Mouse (Mus musculus) neural tube, embryonic 15.5 days (tissue): ENCODE measurements around the gene Tcte3. TPM values are rescaled to one million over a fixed set of nuclear protein-coding genes. Genes with fewer than 3 reads are reported as not detected.
"Not testable (repeated sequence)": the region's sequence is repeated elsewhere in the genome, so short reads cannot be mapped to it uniquely, and the experiment has no call there.

ENCODE experiments used
- ATAC-seq: fragments of 200-750 bp; cut with Nextera tagmentation; 2 replicates; pipeline ENCODE4 v1.8.0; 2017; ENCODE audit warnings: mild to moderate bottlenecking, moderate TSS enrichment, moderate library complexity; ENCODE audit not compliant: low FRiP score
- H3K27ac ChIP-seq: fragments of 300-500 bp; sonication (generic); replicated peaks from 2 replicates; pipeline ENCODE4 v1.5.1; 2015; ENCODE audit warnings: mild to moderate bottlenecking, inconsistent platforms
- H3K27me3 ChIP-seq: fragments of 300-500 bp; sonication (generic); replicated peaks from 2 replicates; pipeline ENCODE4 v1.6.1; 2015; ENCODE audit warnings: inconsistent platforms
- H3K36me3 ChIP-seq: fragments of 300-500 bp; sonication (generic); 2 replicates; pipeline ENCODE4 v1.6.1; 2015; ENCODE audit warnings: inconsistent platforms
- H3K4me1 ChIP-seq: fragments of 300-500 bp; sonication (generic); 2 replicates; pipeline ENCODE4 v1.6.1; 2015; ENCODE audit warnings: inconsistent platforms
- H3K4me2 ChIP-seq: fragments of 300-500 bp; sonication (generic); 2 replicates; pipeline ENCODE4 v1.6.1; 2015; ENCODE audit warnings: inconsistent platforms, mild to moderate bottlenecking, moderate library complexity
- H3K4me3 ChIP-seq: fragments of 300-500 bp; sonication (generic); replicated peaks from 2 replicates; pipeline ENCODE4 v1.5.1; 2015; ENCODE audit warnings: mild to moderate bottlenecking, inconsistent platforms
- H3K9ac ChIP-seq: fragments of 300-500 bp; sonication (generic); replicated peaks from 2 replicates; pipeline ENCODE4 v1.6.1; 2015; ENCODE audit warnings: mild to moderate bottlenecking, inconsistent platforms
- H3K9me3 ChIP-seq: fragments of 300-500 bp; sonication (generic); replicated peaks from 2 replicates; pipeline ENCODE4 v1.6.1; 2016; ENCODE audit warnings: inconsistent platforms
- WGBS: fragments of 180-500 bp; shearing (Covaris S2); methylation state at CpG from one replicate; pipeline ENCODE4 v1.1.7; 2015; ENCODE audit warnings: mixed read lengths; 5-methylcytosine and 5-hydroxymethylcytosine counted together
- polyA plus RNA-seq: library from polyadenylated mRNA; unstranded; fragments of >200 nt; fragmentation: Nextera tagmentation; extraction: Ambion mirVana; gene quantifications from 2 replicates; pipeline ENCODE4 v1.2.1, GENCODE M21; 2015

The Tcte3 gene
- polyA plus RNA-seq, 1 experiment from 2014 or later: not detected

GRCm38 (mm10) chr17:14978362-14979038 lies 62.8 kb downstream of the Tcte3 start, which contains the start of the genes 9030025P20Rik and Gm3417:
TSS of gene 9030025P20Rik (plus strand) at chr17:14978468.
TSS of gene Gm3417 (minus strand) at chr17:14978790.
- not testable (repeated sequence) for H3K9me3 ChIP-seq, H3K36me3 ChIP-seq, H3K27ac ChIP-seq, H3K4me3 ChIP-seq, H3K27me3 ChIP-seq, H3K9ac ChIP-seq, H3K4me1 ChIP-seq
- ATAC-seq: peak; percentile 97
- H3K4me2 ChIP-seq: peak within 1 kb of the TSS; percentile 31; the same call in 1 of the 2 replicates
- whole genome bisulfite sequencing: no CpG with 5 or more reads among the region's 60 CpGs

DNA sequence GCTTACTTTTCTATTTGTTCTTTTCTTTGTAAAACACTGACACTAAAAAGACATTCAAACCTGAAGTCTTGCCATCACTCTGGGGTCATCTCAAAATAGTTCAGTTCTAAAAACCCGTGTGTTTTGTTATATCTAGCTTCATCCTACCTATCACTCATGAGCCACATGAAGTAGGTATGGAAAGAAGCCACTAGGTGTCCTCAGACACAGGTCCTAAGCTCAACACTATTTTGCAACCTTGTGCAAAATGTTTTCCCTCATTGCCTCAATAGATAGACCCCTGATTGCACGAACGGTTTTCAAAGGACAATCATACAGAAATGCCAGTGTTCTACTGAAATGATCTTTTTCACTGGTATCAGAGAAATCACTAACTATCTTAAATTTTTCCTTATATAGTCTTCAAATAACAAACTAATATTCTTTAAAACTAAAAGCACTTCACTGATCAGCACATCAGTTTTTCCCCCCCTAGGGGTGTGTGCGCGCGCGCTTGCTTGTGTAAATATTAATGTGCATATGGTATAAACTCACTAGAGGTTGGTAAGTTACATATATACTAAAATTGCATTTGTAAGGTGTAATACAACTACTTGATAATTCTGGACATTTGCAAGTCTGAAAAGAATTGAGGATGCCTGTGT lies 63.4 kb downstream of the Tcte3 start:
- not testable (repeated sequence) for H3K4me3 ChIP-seq, H3K36me3 ChIP-seq, H3K9me3 ChIP-seq, H3K9ac ChIP-seq, H3K27me3 ChIP-seq, H3K27ac ChIP-seq, H3K4me1 ChIP-seq
- ATAC-seq: peak; percentile 15; the same call in 1 of the 2 replicates
- H3K4me2 ChIP-seq: peak overlapping the region; percentile 31; the same call in 1 of the 2 replicates
- WGBS: 3% methylated on average over 4 of the region's 7 CpGs

Other genes starting within 250 kb of the Tcte3 start
- 8.9 and 9.2 TPM in 2 replicates for gene Wdr27, start 98.3 kb downstream of the Tcte3 start, polyA plus RNA-seq
- 26.8 TPM in 2 replicates for gene 1600012H06Rik, start 98.3 kb downstream of the Tcte3 start, polyA plus RNA-seq
- 13.9 and 19.6 TPM in 2 replicates for gene Phf10, start 80.2 kb downstream of the Tcte3 start, polyA plus RNA-seq
- gene 9030025P20Rik, start 63.0 kb downstream of the Tcte3 start, polyA plus RNA-seq: 6.5 and 8.7 TPM in 2 replicates
- not detected in 2 replicates for gene Gm3417, start 62.7 kb downstream of the Tcte3 start, polyA plus RNA-seq
- 6.2 and 6.4 TPM in 2 replicates for gene Gm3435, start 31.3 kb downstream of the Tcte3 start, polyA plus RNA-seq
- 82.5 and 88.8 TPM in 2 replicates for gene Ermard, start 280 bp downstream of the Tcte3 start, polyA plus RNA-seq
- 3.2 and 4.3 TPM in 2 replicates for gene Gm3448, start within 50 bp of the Tcte3 start, polyA plus RNA-seq